Mouse (Mus musculus): ENCODE measurements around the gene Macf1. TPM values are rescaled to one million over a fixed set of nuclear protein-coding genes. Genes with fewer than 3 reads are reported as not detected.

Macf1 gene
- polyA plus RNA-seq, 1 experiment, result 22.3 TPM

DNA sequence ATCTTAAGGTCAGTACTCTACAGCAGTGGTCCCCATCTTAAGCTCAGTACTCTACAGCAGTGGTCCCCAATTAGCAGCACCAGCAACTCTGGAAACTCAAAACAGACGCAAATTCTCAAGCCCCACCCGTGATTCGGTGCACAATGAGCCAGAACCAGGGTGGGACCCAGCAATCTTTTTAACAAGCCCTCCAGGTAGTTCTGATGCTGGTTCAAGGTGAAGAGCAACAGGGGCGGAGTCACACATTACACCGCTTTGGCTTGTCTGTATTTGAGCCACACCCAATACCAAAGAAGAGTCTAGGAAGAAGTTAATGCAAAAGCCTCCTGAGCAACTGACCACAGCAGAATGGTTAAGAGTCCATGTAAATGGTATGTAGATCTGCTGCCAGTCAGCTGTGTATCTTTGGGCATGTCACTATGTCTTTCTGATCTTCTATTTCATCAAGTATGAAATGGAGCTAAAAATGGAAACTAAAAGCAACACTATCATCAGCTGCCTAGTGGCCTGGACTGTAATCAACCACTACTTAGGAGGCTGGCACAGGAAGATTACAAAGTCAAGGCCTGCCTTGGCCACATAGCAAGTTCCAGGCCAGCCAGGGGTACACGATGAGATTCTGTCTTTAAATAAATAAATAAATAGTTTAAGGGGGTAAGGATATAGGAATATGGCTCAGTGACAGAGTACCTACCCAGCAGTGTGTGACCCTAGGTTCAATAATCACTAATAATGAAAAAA is 58.7 kb downstream of the Macf1 start:
- 74% methylated on average over 6 of the region's 6 CpGs for WGBS
- H3K27ac ChIP-seq (ENCODE audit: insufficient read depth, low read depth, low read length), result no peak overlapping the region
- peaks cover 9% of the 10 kb centered on the region; the same call in 1 of the 2 replicates for H3K4me1 ChIP-seq (ENCODE audit: control insufficient read depth, insufficient read depth, insufficient read length, low read length)
- no peaks in the 10 kb centered on the region for H3K27me3 ChIP-seq (ENCODE audit: control insufficient read depth, insufficient read depth, low read length)
- H3K4me3 ChIP-seq (ENCODE audit: low read depth, low read length), result no peak overlapping the region
- no peaks in the 10 kb centered on the region for H3K36me3 ChIP-seq (ENCODE audit: control insufficient read depth, insufficient read depth, low read length)
- no peak for TF ChIP-seq POLR2A (IDR thresholded peaks at IDR 0.05; ENCODE audit: low read depth, low read length)
- no peak for TF ChIP-seq CTCF (IDR thresholded peaks at IDR 0.05; ENCODE audit: extremely low read depth, insufficient read length, insufficient replicate concordance, low read depth, low read length)

- Histone ChIP-seq H3K36me3 (ENCODE audit: control insufficient read depth, insufficient read depth, low read length) (no peaks in the 10 kb centered on the region), H3K27ac (ENCODE audit: insufficient read depth, low read depth, low read length) (0 out of 2 replicates have a peak overlapping the region, but pooled peaks have one; percentile 22), H3K27me3 (ENCODE audit: control insufficient read depth, insufficient read depth, low read length) (no peaks in the 10 kb centered on the region), H3K4me3 (ENCODE audit: low read depth, low read length) (no peak overlapping the region), H3K4me1 (ENCODE audit: control insufficient read depth, insufficient read depth, insufficient read length, low read length) (peaks cover 9% of the 10 kb centered on the region; the same call in 1 of the 2 replicates)
- TF ChIP-seq CTCF (IDR thresholded peaks at IDR 0.05; ENCODE audit: extremely low read depth, insufficient read length, insufficient replicate concordance, low read depth, low read length) (no peak), POLR2A (IDR thresholded peaks at IDR 0.05; ENCODE audit: low read depth, low read length) (no peak)
- 79% methylated on average over 5 of the region's 5 CpGs for WGBS
These were observed 59.7 kb downstream of the Macf1 start for GRCm38 (mm10) chr4:123624438-123624837.

DNA sequence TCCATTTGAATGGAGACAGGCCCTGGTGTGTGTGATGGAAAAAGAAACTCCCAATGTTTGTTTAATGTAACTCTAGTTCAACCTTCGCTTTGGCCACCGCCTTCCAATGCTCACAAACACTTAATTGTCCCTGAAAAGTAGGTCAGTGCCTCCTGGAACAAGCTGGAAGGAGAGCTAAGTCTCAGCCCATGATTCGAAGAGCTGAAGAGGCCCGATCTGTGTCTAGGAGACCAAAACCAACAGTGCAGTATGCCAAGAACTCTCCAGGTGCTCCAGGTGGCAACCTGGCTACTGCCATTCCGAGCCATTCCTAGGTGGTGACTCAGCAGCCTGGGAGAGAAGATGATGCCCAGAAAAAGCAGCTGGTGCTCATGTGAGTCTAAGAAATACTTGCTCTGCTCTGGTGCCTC is 60.4 kb downstream of the Macf1 start:
- H3K4me1 ChIP-seq (ENCODE audit: control insufficient read depth, insufficient read depth, insufficient read length, low read length), result peaks cover 9% of the 10 kb centered on the region; the same call in 1 of the 2 replicates
- H3K4me3 ChIP-seq (ENCODE audit: low read depth, low read length), result no peak overlapping the region
- H3K36me3 ChIP-seq (ENCODE audit: control insufficient read depth, insufficient read depth, low read length), result no peaks in the 10 kb centered on the region
- TF ChIP-seq POLR2A (IDR thresholded peaks at IDR 0.05; ENCODE audit: low read depth, low read length) (no peak), CTCF (IDR thresholded peaks at IDR 0.05; ENCODE audit: extremely low read depth, insufficient read length, insufficient replicate concordance, low read depth, low read length) (no peak)
- no peaks in the 10 kb centered on the region for H3K27me3 ChIP-seq (ENCODE audit: control insufficient read depth, insufficient read depth, low read length)
- H3K27ac ChIP-seq (ENCODE audit: insufficient read depth, low read depth, low read length), result no peak overlapping the region; the same call in 1 of the 2 replicates
- 17% methylated on average over 5 of the region's 5 CpGs for WGBS

DNA sequence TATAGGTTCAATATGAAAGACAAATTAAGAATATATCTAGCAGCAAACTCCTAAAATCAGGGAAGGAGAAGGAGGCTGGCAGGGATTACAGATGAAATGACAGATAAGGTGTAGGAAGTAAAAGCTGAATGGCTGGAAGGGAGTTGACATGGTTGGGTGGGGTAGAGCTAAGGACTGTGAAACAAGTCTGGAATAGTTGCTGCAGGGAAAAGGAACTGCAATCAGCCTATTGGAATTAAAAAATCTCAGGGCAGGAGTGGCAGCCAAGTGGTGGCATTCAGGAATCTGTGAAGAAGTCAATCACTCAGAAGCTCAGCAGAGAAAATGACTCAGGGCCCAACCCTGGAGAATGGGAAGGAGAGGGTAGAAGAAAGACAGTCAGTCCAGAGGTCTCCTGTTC is 62.4 kb downstream of the Macf1 start:
- TF ChIP-seq CTCF (IDR thresholded peaks at IDR 0.05; ENCODE audit: extremely low read depth, insufficient read length, insufficient replicate concordance, low read depth, low read length), result no peak
- TF ChIP-seq POLR2A (IDR thresholded peaks at IDR 0.05; ENCODE audit: low read depth, low read length), result no peak
- Histone ChIP-seq H3K27me3 (ENCODE audit: control insufficient read depth, insufficient read depth, low read length) (no peaks in the 10 kb centered on the region), H3K4me1 (ENCODE audit: control insufficient read depth, insufficient read depth, insufficient read length, low read length) (peaks cover 9% of the 10 kb centered on the region; the same call in 1 of the 2 replicates), H3K27ac (ENCODE audit: insufficient read depth, low read depth, low read length) (no peak overlapping the region), H3K36me3 (ENCODE audit: control insufficient read depth, insufficient read depth, low read length) (no peaks in the 10 kb centered on the region), H3K4me3 (ENCODE audit: low read depth, low read length) (no peak overlapping the region)

DNA sequence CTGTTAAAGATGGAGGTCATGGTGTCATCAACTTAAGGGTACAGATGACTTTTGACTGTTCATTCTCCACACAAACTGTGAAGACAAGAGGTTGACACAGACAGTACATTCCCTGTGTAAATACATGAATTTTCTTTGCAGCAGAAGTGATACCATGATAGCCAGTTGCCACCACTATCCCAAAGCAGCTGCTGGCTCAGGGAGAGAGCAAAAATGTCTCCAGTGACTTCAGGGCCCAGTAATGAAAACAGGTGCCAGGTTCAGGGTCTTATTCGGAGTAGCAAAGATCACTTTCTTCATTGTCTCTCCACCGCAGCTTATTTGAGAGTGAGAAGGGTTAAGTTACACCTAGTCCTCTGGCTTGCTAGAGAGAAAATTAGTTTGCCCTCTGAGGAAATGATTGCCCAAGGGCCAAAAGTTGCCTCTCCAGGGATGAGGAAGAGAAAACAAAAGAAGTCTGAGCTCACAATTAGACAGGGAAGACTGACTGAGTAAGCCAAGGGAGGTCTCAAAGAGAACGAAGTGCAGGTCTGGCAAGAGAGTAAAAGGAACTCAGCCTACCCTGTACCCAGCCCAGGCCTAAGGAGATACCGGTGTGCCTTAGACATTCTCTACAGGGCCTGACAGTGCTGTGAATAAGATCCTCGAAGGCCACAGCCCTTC is 66.3 kb downstream of the Macf1 start:
- no peak overlapping the region for H3K27ac ChIP-seq (ENCODE audit: insufficient read depth, low read depth, low read length)
- no peaks in the 10 kb centered on the region for H3K36me3 ChIP-seq (ENCODE audit: control insufficient read depth, insufficient read depth, low read length)
- peaks cover 6% of the 10 kb centered on the region; the same call in 1 of the 2 replicates for H3K4me1 ChIP-seq (ENCODE audit: control insufficient read depth, insufficient read depth, insufficient read length, low read length)
- TF ChIP-seq CTCF (IDR thresholded peaks at IDR 0.05; ENCODE audit: extremely low read depth, insufficient read length, insufficient replicate concordance, low read depth, low read length) (no peak), POLR2A (IDR thresholded peaks at IDR 0.05; ENCODE audit: low read depth, low read length) (no peak)
- WGBS, result 72% methylated on average over 5 of the region's 5 CpGs
- no peaks in the 10 kb centered on the region for H3K27me3 ChIP-seq (ENCODE audit: control insufficient read depth, insufficient read depth, low read length)
- no peak overlapping the region for H3K4me3 ChIP-seq (ENCODE audit: low read depth, low read length)

DNA sequence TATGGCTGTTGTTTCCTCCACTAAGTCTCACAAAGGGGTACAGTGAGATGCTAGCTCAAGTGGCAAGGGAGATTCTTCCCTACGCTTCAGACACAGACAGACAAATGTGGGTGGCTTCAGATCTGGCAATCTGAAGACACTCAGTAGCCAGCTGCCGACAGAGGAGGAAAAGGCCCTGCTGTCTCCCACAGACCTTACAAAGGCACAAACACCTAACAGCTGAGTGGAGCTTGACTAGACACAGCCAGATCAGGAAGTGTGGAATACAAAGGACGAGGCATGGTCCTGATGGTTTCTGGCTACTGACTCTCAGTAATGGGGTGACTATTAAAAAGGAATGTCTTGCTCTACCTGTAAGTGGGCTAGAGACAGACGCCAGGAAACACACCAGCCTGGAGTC is 67.2 kb downstream of the Macf1 start:
- Histone ChIP-seq H3K4me3 (ENCODE audit: low read depth, low read length) (no peak overlapping the region), H3K27me3 (ENCODE audit: control insufficient read depth, insufficient read depth, low read length) (no peaks in the 10 kb centered on the region), H3K4me1 (ENCODE audit: control insufficient read depth, insufficient read depth, insufficient read length, low read length) (peaks cover 6% of the 10 kb centered on the region; the same call in 1 of the 2 replicates), H3K27ac (ENCODE audit: insufficient read depth, low read depth, low read length) (no peak overlapping the region), H3K36me3 (ENCODE audit: control insufficient read depth, insufficient read depth, low read length) (no peaks in the 10 kb centered on the region)
- WGBS, result 78% methylated on average over 4 of the region's 4 CpGs
- TF ChIP-seq POLR2A (IDR thresholded peaks at IDR 0.05; ENCODE audit: low read depth, low read length) (no peak), CTCF (IDR thresholded peaks at IDR 0.05; ENCODE audit: extremely low read depth, insufficient read length, insufficient replicate concordance, low read depth, low read length) (no peak)

DNA sequence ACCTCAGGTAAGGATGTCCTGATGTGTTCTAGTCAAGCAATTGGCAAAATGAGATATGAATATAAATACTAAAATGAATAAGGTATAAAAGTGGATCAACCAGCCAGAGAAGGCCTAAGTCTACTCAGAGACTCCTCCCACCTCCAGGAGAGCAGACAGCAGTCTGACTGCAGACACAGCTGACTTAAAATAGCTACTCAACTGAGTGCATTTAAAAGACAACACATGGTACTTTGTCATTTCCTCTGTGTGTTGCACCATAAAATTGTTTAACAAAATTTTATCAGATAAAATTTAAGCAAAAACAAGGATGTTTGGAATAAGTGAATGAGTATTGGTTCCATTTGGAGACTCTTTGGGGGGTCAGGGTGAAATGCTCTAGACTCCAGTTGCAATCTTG is 67.7 kb downstream of the Macf1 start:
- Histone ChIP-seq H3K36me3 (ENCODE audit: control insufficient read depth, insufficient read depth, low read length) (no peaks in the 10 kb centered on the region), H3K4me1 (ENCODE audit: control insufficient read depth, insufficient read depth, insufficient read length, low read length) (peaks cover 3% of the 10 kb centered on the region; the same call in 1 of the 2 replicates), H3K27ac (ENCODE audit: insufficient read depth, low read depth, low read length) (no peak overlapping the region), H3K27me3 (ENCODE audit: control insufficient read depth, insufficient read depth, low read length) (no peaks in the 10 kb centered on the region), H3K4me3 (ENCODE audit: low read depth, low read length) (no peak overlapping the region)
- TF ChIP-seq CTCF (IDR thresholded peaks at IDR 0.05; ENCODE audit: extremely low read depth, insufficient read length, insufficient replicate concordance, low read depth, low read length) (no peak), POLR2A (IDR thresholded peaks at IDR 0.05; ENCODE audit: low read depth, low read length) (no peak)
